Mouse (Mus musculus) spleen, adult 2 months (tissue): ENCODE measurements at regions not wholly inside any gene's neighbourhood (a gene's known extent, or its start where the extent isn't known, plus 50 kb on each side); places are given as distances from the start of the nearest gene placed in this dataset.

Experiments used
- CTCF ChIP-seq: fragments of 200-500 bp; IDR thresholded peaks from 2 replicates; pipeline ENCODE4 v1.5.1; 2011; ENCODE audit warnings: mild to moderate bottlenecking, inconsistent platforms; ENCODE audit not compliant: insufficient read depth, insufficient read length, insufficient replicate concordance; ENCODE audit errors: extremely low read depth
- POLR2A ChIP-seq: fragments of 200-500 bp; IDR thresholded peaks from 2 replicates; pipeline ENCODE4 v1.6.1; 2011; ENCODE audit warnings: low read depth, low read length, inconsistent platforms

- TF ChIP-seq CTCF, result no peak
- no peak for TF ChIP-seq POLR2A
These were observed 140.4 kb upstream of the Gm10131 start for GRCm38 (mm10) chr8:34251934-34252333.
